Mouse (Mus musculus) embryonic fibroblast, embryonic 13.5 days (primary cell): ENCODE results near the gene Gm5485.

Source experiments
- CTCF ChIP-seq: IDR thresholded peaks from 2 replicates; pipeline ENCODE4 v1.5.1; 2011; ENCODE audit warnings: mild to moderate bottlenecking, control low read depth, low read length, moderate library complexity, borderline replicate concordance; ENCODE audit not compliant: insufficient read depth
- POLR2A ChIP-seq: IDR thresholded peaks from 2 replicates; pipeline ENCODE4 v1.6.1; 2011; ENCODE audit warnings: low read depth, mild to moderate bottlenecking, control low read depth, low read length, moderate library complexity

GRCm38 (mm10) chr16:48431027-48431426, 18.8 kb upstream of the Gm5485 start, which contains the start of gene Morc1:
- TF ChIP-seq POLR2A (no peak), CTCF (no peak)
